Mouse (Mus musculus) adrenal gland, postnatal 36 days (tissue): ENCODE data around the gene Nrxn2. TPM values are rescaled to one million over a fixed set of nuclear protein-coding genes. Genes with fewer than 3 reads are reported as not detected.
A peak's percentile ranks its signal among the peaks of the same experiment; 100 is the strongest.

ENCODE experiments used
- DNase-seq, 2 experiments: peaks; one replicate each; pipeline ENCODE4 v3.0.0; 2021; ENCODE audit warnings: mixed read lengths in 1 of 2
- total RNA-seq, 2 experiments: library from RNA; stranded (reverse); gene quantifications; 2 replicates each; pipeline ENCODE4 v1.2.3; 2021

Gene Nrxn2
- total RNA-seq, 2 experiments from 2014 or later = 9.2 TPM

- peak; percentile 25 to 51 for DNase-seq
Measured at GRCm38 (mm10) chr19:6542367-6543034, 124.0 kb downstream of the Nrxn2 start, which contains the start of gene Slc22a12. Gene Slc22a12 (minus strand): TSS chr19:6543032.

DNA sequence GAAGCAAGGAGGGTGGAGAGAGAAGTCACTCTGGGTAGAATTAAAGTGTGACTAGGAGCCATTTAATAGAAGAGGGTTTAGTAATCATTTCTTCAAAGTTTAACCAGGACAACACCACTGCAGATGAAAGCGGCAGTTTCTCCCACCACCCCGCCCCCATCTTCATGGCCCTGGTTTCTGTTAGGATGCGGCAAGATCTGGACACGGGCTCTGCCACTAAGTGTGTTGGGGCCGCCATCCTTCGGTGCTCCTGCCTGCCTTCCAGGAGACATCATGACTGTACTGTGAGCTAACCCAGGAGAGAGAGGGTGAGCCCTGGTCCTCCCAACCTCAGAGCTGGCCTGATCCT lies 124.5 kb downstream of the Nrxn2 start:
- no peak for DNase-seq

- DNase-seq = no peak
Measured at GRCm38 (mm10) chr19:6543518-6543917, 125.0 kb downstream of the Nrxn2 start.

DNA sequence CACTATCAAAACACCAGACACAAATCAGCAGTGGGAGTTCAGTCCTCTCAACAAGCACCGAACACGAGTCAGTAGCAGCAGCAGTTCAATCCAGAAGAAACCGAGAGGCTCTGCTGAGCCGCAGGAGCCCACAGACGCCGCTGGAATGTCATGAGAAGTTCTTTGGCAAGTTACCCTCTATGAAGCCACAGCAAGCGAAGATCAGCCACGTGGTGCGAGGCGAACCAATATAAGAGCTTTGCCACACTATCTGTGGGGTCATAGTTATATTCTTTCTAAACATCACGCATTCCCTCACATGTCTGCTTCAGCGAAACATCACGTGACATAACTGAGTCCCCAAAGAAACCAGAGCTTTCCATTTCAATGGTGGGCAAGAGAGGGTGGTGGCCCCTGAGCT lies 126.2 kb downstream of the Nrxn2 start:
- no peak for DNase-seq

GRCm38 (mm10) chr19:6545481-6545880 lies 127.0 kb downstream of the Nrxn2 start:
- DNase-seq = no peak

DNA sequence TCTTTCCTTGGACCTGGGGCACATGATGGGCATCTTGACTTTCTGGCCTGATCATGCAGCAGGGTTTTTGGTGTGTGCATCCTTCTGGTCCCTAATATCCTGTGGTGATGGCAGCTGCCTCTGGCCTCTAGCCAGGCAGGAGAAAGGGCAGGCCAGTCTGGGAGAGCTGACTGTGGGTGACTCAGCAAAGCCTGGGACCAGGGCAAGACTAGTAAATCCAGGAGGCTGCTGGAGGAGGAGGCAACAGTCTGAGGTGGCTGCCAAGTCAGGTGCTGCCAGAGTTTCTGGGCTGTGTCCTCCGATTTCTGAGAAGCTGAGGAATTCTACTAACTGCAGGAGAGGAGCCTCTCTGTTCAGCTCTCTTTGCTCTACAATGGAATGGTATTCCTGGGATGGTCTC lies 127.6 kb downstream of the Nrxn2 start:
- peak; percentile 87 to 88 for DNase-seq

GRCm38 (mm10) chr19:6547801-6548200 lies 129.3 kb downstream of the Nrxn2 start:
- no peak for DNase-seq

DNA sequence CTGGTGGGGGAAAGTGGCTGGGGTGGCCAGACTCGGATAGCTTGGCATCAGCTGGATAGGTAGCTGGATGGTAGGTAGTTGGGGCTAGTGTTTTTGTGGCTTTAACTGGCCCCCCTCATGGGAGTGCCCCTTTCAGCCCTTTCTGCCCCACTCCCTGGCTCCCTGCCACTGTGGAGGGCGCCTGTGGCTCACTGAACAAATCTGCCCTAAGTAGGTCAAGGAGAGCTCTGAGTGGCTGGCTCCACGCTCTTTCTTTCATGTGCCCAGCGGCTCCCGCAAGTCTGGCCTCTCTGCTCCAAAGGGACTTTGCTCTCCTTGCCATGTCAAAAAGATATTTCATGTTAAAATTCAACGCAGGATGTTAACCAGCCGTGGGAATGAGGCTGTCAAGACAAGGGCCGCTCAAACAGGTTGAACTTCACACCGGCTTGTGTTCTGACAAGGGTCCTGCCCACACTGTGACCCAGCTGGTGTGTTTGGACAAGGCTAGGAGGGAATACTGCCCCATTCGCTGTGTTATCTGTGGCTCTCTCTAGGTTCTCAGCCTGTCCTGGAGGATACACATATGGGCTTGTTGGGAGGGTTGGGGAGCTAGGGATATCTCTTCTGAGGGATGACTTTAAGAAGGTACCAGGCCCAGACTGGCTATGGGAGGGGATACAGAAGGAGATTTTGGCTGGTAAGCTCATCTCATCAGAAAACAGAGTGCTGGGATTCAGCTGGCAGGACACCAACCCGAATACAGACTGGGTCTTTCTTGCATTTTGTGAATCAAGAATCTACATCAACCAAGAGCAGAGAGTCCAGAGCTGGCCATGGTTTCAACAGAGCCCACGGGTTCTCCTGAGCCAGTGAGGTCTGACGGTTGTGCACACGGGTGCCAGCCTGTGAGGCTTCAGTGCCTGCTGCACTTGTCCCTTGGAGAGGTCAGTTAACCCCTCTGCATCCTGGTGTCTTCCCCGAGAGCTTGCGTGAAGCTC lies 130.2 kb downstream of the Nrxn2 start:
- peak; percentile 88 to 90 for DNase-seq

GRCm38 (mm10) chr19:6549566-6549965 lies 131.0 kb downstream of the Nrxn2 start:
- peak in 1 of 2 experiments; percentile 42 for DNase-seq

GRCm38 (mm10) chr19:6551215-6551614 lies 132.7 kb downstream of the Nrxn2 start:
- DNase-seq = no peak

DNA sequence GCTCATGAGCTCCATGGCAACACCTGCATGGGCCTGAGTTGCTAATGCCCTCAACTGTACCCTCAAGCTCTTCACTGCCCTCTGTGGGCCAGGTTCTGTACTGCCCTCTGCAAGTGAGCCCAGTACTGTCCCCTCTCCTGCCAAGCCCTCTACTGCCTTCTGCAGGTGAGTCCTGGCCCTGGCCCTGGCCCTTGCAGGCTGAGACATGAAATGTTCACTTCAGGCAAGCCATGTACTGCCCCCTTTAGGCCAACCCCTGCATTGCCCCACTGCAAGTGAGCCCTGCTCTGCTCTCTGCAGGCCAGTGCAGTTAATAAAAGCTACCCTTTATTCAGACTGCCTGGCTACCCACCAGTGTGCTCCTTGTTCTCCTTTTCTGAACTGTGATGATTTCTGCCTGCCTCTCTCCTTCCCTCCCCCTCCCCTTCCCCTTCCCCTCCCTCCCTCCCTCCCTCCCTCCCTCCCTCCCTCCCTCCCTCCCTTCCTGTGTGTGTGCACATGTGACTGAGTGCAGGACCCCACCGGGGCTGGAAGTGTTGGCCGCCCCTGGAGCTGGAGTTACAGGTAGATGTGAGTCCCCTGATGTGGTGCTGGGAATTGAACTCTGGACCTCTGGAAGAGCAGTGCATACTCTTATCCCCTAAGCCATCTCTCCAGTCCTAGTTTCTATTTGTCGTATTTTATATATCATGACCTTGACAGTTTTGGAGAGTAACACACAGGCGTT lies 133.9 kb downstream of the Nrxn2 start:
- DNase-seq = peak; percentile 74 to 80

DNA sequence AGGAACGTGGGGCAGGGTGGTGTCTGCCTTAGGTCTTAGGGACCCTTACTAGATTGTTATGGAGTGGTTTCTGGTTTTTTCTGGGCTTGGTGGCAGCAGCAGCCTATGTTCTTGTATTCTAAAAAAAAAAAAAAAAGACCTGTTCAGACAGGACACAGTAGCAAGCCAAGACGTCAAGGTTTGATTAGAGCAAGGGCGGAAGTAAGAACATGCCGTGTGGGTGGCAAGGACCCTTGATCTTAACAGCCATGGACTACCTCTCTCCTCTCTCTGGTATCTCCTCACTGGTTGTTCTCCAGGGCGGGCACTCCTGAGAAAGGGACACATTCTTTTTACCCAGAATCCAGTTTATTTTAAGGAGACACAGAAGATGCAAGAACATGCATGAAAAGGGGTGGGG lies 134.6 kb downstream of the Nrxn2 start:
- no peak for DNase-seq

DNA sequence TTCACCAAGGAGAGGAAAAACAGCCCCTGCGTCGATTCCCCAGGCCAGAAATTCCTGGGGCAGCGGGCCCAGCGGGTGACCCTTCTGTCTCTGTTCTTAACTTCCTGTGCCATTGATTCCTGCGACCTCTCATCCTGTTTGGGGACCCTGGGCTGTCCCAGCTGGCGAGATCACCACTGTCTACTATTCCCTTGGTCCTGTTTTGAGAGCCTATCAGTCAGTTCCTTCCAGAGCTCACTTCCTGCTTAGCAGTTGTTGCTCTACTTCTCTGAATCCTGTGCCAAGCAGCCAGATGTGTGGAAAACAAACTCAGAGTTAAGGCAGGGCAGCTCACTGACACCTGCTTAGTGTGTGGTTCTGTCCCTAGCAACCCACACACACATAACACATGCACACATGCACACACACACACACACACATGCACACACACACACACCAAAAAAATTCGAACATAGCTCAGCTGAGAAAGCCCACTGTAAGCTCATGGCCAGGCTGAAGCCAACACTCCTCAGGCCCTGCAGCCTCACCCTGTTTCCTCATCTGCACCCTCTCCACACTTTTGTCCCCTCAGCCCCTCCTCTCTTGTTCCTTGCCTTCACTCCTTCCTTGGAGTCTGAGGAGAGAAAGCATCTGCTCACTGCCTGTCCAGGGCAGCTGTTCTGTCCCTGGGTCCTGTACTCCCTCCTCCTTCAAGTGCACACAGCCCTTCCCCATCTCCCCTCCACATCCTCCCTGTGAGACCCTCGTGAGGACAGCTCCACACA lies 135.5 kb downstream of the Nrxn2 start:
- no peak for DNase-seq

DNA sequence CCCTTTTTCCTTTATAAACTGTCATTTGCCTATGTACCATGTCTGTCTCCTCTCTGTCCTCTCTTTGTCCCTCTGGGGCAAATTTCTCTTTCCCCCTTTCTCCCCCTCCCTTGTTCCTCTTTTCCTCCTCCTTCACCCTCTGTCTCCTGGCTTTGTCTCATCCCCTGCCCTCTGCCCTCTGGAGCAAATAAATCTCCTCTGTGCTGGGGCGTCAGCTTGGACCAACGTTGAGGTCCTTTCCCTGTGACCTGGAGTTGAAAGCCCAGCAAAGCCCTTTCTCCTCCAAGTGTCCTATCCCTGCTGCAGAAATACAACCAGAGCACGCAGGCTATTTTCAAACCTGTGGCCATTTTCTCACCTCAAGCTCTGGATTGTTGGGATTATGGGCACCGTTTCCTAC lies 141.0 kb downstream of the Nrxn2 start:
- no peak for DNase-seq

GRCm38 (mm10) chr19:6560246-6560815 lies 141.8 kb downstream of the Nrxn2 start:
- no peak for DNase-seq

DNA sequence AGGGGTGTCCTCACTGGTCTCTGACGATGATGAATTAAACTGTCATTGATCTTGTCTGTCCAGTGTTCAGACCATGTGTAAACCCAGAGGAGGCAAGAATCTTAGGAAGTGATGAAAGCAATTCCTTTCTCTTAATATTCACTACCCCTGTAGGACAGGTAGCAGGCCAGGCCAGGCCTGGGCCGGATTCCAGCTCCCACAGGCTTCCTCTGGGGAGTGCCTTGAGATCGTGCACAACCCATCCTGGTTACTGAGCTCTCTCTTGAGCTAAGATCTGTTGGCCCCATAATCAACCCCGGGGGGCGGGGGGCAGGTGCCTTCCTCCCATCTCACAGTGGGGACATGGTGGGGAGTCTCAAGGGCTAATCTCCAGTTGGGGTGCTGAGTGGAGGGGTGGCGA lies 146.6 kb downstream of the Nrxn2 start:
- DNase-seq = no peak

DNA sequence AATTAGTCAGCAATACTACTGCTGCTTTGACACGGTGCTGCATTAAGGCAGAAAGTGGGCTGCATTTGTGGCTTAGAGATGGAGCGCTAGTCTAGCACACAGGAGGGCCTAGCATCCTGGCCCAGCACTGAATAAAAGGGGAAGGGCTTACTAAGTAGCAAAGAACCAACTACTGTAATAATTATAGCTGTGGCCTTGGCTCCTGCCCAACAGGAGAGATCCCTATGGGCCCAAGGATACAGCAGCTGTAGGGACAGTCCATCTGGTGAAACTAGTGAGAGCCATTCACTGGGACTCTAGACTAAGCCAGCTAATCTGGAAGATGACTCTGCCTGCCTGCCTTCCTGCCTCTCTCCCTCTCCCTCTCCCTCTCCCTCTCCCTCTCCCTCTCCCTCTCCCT lies 147.9 kb downstream of the Nrxn2 start:
- DNase-seq = peak; percentile 58 to 63

GRCm38 (mm10) chr19:6569021-6569420 lies 150.5 kb downstream of the Nrxn2 start:
- no peak for DNase-seq

DNA sequence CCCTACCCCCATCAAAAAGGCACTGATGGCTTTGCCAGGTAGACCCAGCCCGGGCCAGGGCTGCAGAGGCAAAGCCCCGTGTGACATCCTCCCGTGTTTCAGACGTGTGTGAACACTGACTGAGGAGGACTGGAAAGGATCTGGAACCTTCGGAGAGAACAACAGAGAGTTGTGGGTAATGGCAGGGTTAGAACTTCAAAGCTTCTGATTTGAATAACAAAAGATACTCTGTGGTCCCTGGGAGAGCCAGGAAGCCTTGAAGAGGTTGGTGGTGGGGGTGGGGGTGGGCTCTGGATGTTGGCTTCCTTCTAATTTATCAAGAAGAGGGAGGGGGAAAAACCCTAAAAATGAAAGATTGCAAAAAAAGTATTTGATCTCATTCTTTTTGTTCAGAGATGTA lies 151.0 kb downstream of the Nrxn2 start:
- no peak for DNase-seq

DNA sequence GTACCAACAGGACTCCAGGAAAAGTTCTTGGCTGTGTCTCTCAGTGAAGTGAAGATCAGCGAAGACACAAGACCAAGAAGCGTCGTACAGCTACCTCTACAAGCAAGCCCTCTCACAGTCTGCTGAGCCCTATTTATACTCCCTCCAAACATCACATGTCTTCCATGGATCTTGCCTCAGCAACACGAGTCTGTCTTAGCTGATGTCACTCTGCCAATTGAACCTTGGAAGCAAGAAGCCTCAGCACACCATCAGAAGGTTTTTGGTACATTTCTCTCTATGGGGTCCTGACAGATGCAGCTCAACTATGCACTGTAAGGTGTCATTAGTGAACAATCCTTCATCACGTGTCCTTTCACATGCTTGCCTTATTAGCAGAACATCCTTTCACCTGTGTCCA lies 152.9 kb downstream of the Nrxn2 start:
- DNase-seq = no peak

- DNase-seq = no peak
Measured at GRCm38 (mm10) chr19:6572001-6572400, 153.5 kb downstream of the Nrxn2 start.
